Mouse (Mus musculus): Measurements from ENCODE around the gene Hoxb4.

DNA sequence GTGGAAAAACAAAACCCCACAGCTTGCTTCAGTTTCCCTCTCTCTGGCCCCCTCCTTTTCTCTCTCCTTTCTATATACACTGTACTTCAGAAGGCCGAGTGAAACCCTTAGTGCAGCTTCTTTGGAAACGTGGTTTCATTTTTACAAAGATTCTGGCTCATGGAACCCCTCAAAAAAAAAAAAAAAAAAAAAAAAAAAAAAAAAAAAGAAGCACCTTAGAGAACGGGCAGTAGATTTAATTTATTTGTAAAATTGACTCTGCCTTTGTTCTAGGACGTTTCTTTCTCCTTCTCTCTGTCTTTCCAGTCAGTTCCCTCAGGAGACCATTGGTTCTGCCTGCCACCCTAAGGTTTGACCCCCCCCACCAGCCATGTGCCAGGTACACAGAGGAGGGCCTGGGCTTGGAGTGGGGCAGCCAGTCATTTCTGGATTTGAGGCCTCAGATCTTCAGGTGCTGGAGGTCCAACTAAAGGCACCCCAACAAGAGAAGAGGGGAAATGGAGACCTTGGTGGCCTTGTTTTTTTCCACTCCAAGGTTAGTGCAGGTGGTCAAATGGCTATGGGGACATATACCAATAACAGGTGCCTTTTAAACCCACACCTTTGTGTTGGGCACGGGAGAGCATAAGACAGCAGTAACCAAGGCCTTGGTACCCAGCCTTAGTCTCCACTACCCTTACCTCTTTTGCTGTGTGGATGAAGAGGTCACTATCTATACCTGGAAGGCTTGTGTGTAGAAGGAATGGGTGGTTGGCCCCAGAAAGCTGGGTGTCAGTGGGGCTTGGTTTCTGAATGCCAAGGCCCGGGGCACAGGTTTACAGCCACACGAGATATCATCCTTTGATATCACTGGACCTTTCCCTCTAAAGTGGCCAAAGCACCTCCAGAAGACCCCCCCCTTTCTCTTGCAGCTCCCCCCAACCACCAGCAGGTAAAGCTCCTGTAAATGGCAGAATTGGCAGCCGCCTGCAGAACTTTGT lies 37.4 kb upstream of the Hoxb4 start:
- TF ChIP-seq POLR2A (IDR thresholded peaks at IDR 0.05; ENCODE audit: borderline replicate concordance, extremely low read depth, insufficient read depth, insufficient read length, poor library complexity, severe bottlenecking) (no peak), CTCF (IDR thresholded peaks at IDR 0.05; ENCODE audit: borderline replicate concordance, extremely low read depth, insufficient read depth, insufficient read length) (no peak)

Data from brain, embryonic 14.5 days (tissue).